Mouse (Mus musculus) yolk sac, embryonic 10.5 days (tissue): ENCODE measurements around the gene Gcfc2.
A peak's percentile ranks its signal among the peaks of the same experiment; 100 is the strongest.

Experiments
- DNase-seq: peaks from one replicate; pipeline ENCODE4 v3.0.0-alpha.2; 2017; ENCODE audit warnings: low spot score

The Gcfc2 gene

GRCm38 (mm10) chr6:81979286-81979685 is 55.8 kb downstream of the Gcfc2 start:
- no peak for DNase-seq

- no peak for DNase-seq
Measured at GRCm38 (mm10) chr6:81986171-81986570, 62.7 kb downstream of the Gcfc2 start.

GRCm38 (mm10) chr6:81986599-81986998 is 63.1 kb downstream of the Gcfc2 start:
- DNase-seq: no peak

GRCm38 (mm10) chr6:81987010-81987409 is 63.5 kb downstream of the Gcfc2 start:
- peak; percentile 47 for DNase-seq

GRCm38 (mm10) chr6:81987580-81987979 is 64.1 kb downstream of the Gcfc2 start:
- DNase-seq: no peak

DNA sequence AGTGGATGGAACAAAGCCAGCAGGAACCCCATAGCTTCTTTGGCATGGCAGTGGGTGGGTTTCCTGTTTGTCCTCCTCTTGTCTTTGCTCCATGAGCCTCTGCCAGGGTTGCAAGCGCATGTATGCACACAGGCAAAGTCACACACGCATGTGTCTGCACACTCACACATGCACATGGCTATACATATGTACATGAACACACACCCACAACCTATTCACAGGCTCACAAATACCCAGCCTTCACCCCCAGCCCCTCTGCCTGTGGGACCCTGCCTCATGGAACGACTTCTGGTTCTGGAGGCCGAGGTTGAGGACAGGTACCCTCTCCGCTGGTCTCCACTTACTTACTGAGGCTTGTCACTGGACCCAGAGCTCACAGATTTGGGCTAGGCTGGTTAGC is 64.9 kb downstream of the Gcfc2 start:
- no peak for DNase-seq

GRCm38 (mm10) chr6:81990049-81990810 is 66.8 kb downstream of the Gcfc2 start:
- DNase-seq: no peak
